Comparison of ENCODE assay signal across 20 mouse cellular contexts in the genomic region with DNA sequence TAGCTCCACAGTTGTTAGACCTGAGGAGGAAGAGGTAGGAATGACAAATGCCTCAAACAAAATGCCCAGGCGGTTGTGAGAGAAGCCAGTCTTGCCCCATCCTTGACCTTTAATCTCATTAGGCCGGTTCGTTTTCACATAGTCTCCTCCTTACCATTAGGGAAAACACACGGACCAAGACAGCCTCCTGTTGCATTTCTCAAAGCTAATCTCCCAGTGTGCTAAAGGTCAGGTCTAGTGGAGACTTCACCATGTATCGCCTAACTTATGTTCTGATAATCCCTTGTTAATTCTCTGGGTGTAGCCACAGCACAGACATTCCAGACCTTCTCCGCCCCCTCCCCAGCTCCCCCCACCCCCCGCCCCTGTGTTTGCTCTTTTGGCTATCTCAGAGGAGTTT.
DNase-seq lines count a peak whose midpoint lies in the region; ATAC-seq lines count a peak whose summit lies in the region.
"Had no signal": no experiment of that assay in that cellular context is flagged by ENCODE, and none has a peak within 500 bp of the region (broad histone marks: within the 10 kb centered on the region; RNA-seq: fewer than 3 reads in every experiment).

No protein-coding gene starts in this region.

- no peaks in the 10 kb centered on the region for H3K27me3 ChIP-seq in forebrain, embryonic 10.5 days (ENCODE audit: poor library complexity, severe bottlenecking)
- H3K27me3 ChIP-seq in forebrain, embryonic 16.5 days (replicated peaks; ENCODE audit: control insufficient read depth, insufficient read depth, low read length): no peaks in the 10 kb centered on the region
- no peaks in the 10 kb centered on the region for H3K27me3 ChIP-seq in midbrain, embryonic 11.5 days (ENCODE audit: control insufficient read depth, insufficient read depth, low read length)
- no peaks in the 10 kb centered on the region for H3K27me3 ChIP-seq in midbrain, embryonic 13.5 days
- H3K27me3 ChIP-seq in limb, embryonic 10.5 days (ENCODE audit: low read depth, poor library complexity, severe bottlenecking): peaks cover 56% of the 10 kb centered on the region
- H3K27me3 ChIP-seq: CH12.LX; intestine, embryonic 15.5 days had no signal

- peak overlapping the region; percentile 35; the same call in 1 of the 2 replicates for H3K27ac ChIP-seq in forebrain, embryonic 10.5 days
- no peak overlapping the region for H3K27ac ChIP-seq in forebrain, embryonic 16.5 days (ENCODE audit: low read length)
- no peak overlapping the region for H3K27ac ChIP-seq in midbrain, embryonic 11.5 days (ENCODE audit: low read depth, low read length)
- no peak overlapping the region for H3K27ac ChIP-seq in midbrain, embryonic 13.5 days
- 0 out of 2 replicates have a peak overlapping the region, but pooled peaks have one; percentile 46 for H3K27ac ChIP-seq in limb, embryonic 10.5 days
- H3K27ac ChIP-seq: hindbrain, embryonic 14.5 days; intestine, embryonic 15.5 days had no signal

- H3K4me2 ChIP-seq in forebrain, embryonic 16.5 days (ENCODE audit: low read length): no peak overlapping the region
- no peak overlapping the region for H3K4me2 ChIP-seq in midbrain, embryonic 11.5 days
- H3K4me2 ChIP-seq in midbrain, embryonic 13.5 days (replicated peaks): no peak overlapping the region
- H3K4me2 ChIP-seq: hindbrain, embryonic 14.5 days; intestine, embryonic 15.5 days had no signal

- no peaks in the 10 kb centered on the region for H3K9me3 ChIP-seq in forebrain, embryonic 10.5 days
- H3K9me3 ChIP-seq in forebrain, embryonic 16.5 days (ENCODE audit: control insufficient read depth, low read length): no peaks in the 10 kb centered on the region
- H3K9me3 ChIP-seq in midbrain, embryonic 11.5 days (ENCODE audit: control insufficient read depth, low read length): no peaks in the 10 kb centered on the region
- H3K9me3 ChIP-seq in midbrain, embryonic 13.5 days: no peaks in the 10 kb centered on the region
- no peaks in the 10 kb centered on the region for H3K9me3 ChIP-seq in limb, embryonic 10.5 days (replicated peaks)
- H3K9me3 ChIP-seq: intestine, embryonic 15.5 days had no signal

- WGBS in forebrain, embryonic 10.5 days: 8% methylated on average over 7 of the region's 7 CpGs
- 13% methylated on average over 7 of the region's 7 CpGs for WGBS in forebrain, embryonic 16.5 days
- WGBS in midbrain, embryonic 11.5 days: 13% methylated on average over 7 of the region's 7 CpGs
- WGBS in midbrain, embryonic 13.5 days: 19% methylated on average over 7 of the region's 7 CpGs
- 11% methylated on average over 7 of the region's 7 CpGs for WGBS in limb, embryonic 10.5 days

- ATAC-seq in forebrain, embryonic 16.5 days: no peak
- peak; percentile 73 for ATAC-seq in midbrain, embryonic 11.5 days (ENCODE audit: low FRiP score)
- no peak for ATAC-seq in midbrain, embryonic 13.5 days
- ATAC-seq: intestine, embryonic 15.5 days; midbrain, embryonic 16.5 days had no signal

- no peak overlapping the region for H3K4me3 ChIP-seq in forebrain, embryonic 10.5 days
- no peak overlapping the region for H3K4me3 ChIP-seq in forebrain, embryonic 16.5 days (replicated peaks; ENCODE audit: low read length)
- H3K4me3 ChIP-seq in midbrain, embryonic 11.5 days (ENCODE audit: low read depth, low read length): no peak overlapping the region
- H3K4me3 ChIP-seq in midbrain, embryonic 13.5 days (replicated peaks): no peak overlapping the region
- H3K4me3 ChIP-seq in limb, embryonic 10.5 days: no peak overlapping the region
- H3K4me3 ChIP-seq: intestine, embryonic 15.5 days had no signal

- H3K4me1 ChIP-seq in forebrain, embryonic 10.5 days: peaks cover 15% of the 10 kb centered on the region
- H3K4me1 ChIP-seq in forebrain, embryonic 16.5 days (replicated peaks; ENCODE audit: control insufficient read depth, insufficient read depth, low read length): no peaks in the 10 kb centered on the region
- no peaks in the 10 kb centered on the region for H3K4me1 ChIP-seq in midbrain, embryonic 11.5 days (ENCODE audit: control insufficient read depth, insufficient read depth, low read length)
- H3K4me1 ChIP-seq in midbrain, embryonic 13.5 days (replicated peaks): no peaks in the 10 kb centered on the region
- H3K4me1 ChIP-seq in limb, embryonic 10.5 days: peaks cover 42% of the 10 kb centered on the region
- H3K4me1 ChIP-seq: intestine, embryonic 15.5 days had no signal

- H3K36me3 ChIP-seq in forebrain, embryonic 10.5 days (replicated peaks): no peaks in the 10 kb centered on the region
- no peaks in the 10 kb centered on the region for H3K36me3 ChIP-seq in forebrain, embryonic 16.5 days (ENCODE audit: control insufficient read depth, insufficient read depth)
- H3K36me3 ChIP-seq in midbrain, embryonic 11.5 days (ENCODE audit: control insufficient read depth, insufficient read depth, low read length): no peaks in the 10 kb centered on the region
- no peaks in the 10 kb centered on the region for H3K36me3 ChIP-seq in midbrain, embryonic 13.5 days
- no peaks in the 10 kb centered on the region for H3K36me3 ChIP-seq in limb, embryonic 10.5 days
- H3K36me3 ChIP-seq: intestine, embryonic 15.5 days had no signal

- no peak overlapping the region for H3K9ac ChIP-seq in forebrain, embryonic 16.5 days (replicated peaks; ENCODE audit: low read depth, low read length)
- no peak overlapping the region for H3K9ac ChIP-seq in midbrain, embryonic 11.5 days (ENCODE audit: low read length)
- no peak overlapping the region for H3K9ac ChIP-seq in midbrain, embryonic 13.5 days (replicated peaks)
- H3K9ac ChIP-seq: hindbrain, embryonic 14.5 days; intestine, embryonic 15.5 days had no signal

- DNase-seq in forebrain, embryonic 10.5 days (ENCODE audit: extremely low spot score, low spot score): peak; percentile 17
- DNase-seq in midbrain, embryonic 11.5 days (ENCODE audit: low spot score, missing footprints): no peak
- no peak for DNase-seq in limb, embryonic 10.5 days (ENCODE audit: low spot score)
- DNase-seq in yolk sac, embryonic 10.5 days (ENCODE audit: low spot score): peak; percentile 15
- no peak for DNase-seq in left cerebral cortex, adult 18-20 months (ENCODE audit: low spot score in 2 of 2)
- no peak for DNase-seq in thymus, postnatal 36 days
- DNase-seq: cerebellum, adult 2 months; heart, adult 11 months; kidney, postnatal 14 days; layer of hippocampus, adult 9-11 months; lung, adult 18-20 months; lung, postnatal 36 days; right cerebral cortex, postnatal 4 days; thymus, postnatal 4 days had no signal

Comparison
In these comparisons a context has a peak if more than half of its experiments do, and no peak if none do; other contexts are left out.
1. H3K27ac ChIP-seq: peak in forebrain, embryonic 10.5 days (single experiment) and limb, embryonic 10.5 days (single experiment); none in forebrain, embryonic 16.5 days (single experiment), midbrain, embryonic 11.5 days (single experiment) and midbrain, embryonic 13.5 days (single experiment).
2. DNase-seq: peak in forebrain, embryonic 10.5 days (single experiment) and yolk sac, embryonic 10.5 days (single experiment); none in midbrain, embryonic 11.5 days (single experiment), limb, embryonic 10.5 days (single experiment), left cerebral cortex, adult 18-20 months (0 of 2) and thymus, postnatal 36 days (0 of 2).